Mouse (Mus musculus): Measurements from ENCODE around the gene Slc12a6. TPM values are rescaled to one million over a fixed set of nuclear protein-coding genes. Genes with fewer than 3 reads are reported as not detected.
A peak's percentile ranks its signal among the peaks of the same experiment; 100 is the strongest.

The Slc12a6 gene
- polyA plus RNA-seq (2016; fragmentation: Nextera tagmentation; extraction: Ambion mirVana) = 8.0 and 10.1 TPM in 2 replicates

GRCm38 (mm10) chr2:112265448-112266241 lies at the start of gene Slc12a6:
TSS of gene Slc12a6 (plus strand) at chr2:112265825.
- Histone ChIP-seq H3K27me3 (ENCODE audit: poor library complexity, severe bottlenecking) (no peaks in the 10 kb centered on the region), H3K4me3 (peak within 1 kb of the TSS; percentile 80), H3K4me1 (peaks cover 37% of the 10 kb centered on the region), H3K27ac (peak within 1 kb of the TSS; percentile 94), H3K36me3 (replicated peaks) (peaks cover 4% of the 10 kb centered on the region; the same call in 1 of the 2 replicates), H3K9me3 (no peaks in the 10 kb centered on the region)
- WGBS = under 1% methylated on average over 84 of the region's 85 CpGs
- peak; percentile 88 for DNase-seq (ENCODE audit: extremely low spot score, low spot score)

- DNase-seq (ENCODE audit: extremely low spot score, low spot score) = no peak
- Histone ChIP-seq H3K9me3 (no peaks in the 10 kb centered on the region), H3K36me3 (replicated peaks) (no peaks in the 10 kb centered on the region), H3K4me1 (no peaks in the 10 kb centered on the region), H3K27me3 (ENCODE audit: poor library complexity, severe bottlenecking) (no peaks in the 10 kb centered on the region), H3K4me3 (no peak overlapping the region), H3K27ac (no peak overlapping the region)
- WGBS = 5% methylated on average over 1 of the region's 1 CpGs
These were observed 49.6 kb upstream of the Slc12a6 start for GRCm38 (mm10) chr2:112215977-112216376.

DNA sequence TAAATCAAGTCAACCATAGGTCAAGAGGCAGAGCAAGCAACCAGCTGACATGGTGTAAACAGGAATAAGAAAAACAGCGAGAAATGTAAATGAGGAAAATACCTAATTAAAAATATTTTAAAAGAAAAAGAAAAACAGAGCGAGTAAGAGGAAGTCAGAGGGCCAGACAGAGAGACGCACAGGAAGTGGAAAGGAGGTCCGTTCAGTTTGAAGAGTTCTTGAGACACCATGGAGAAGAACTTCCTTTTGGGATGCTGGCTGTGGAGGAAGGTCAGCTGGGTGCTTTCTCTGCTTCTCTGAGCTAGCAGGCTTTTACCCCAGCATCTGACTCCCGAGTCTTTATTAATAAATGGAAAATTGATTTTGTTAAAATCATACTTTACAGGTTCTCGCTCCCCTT lies 48.0 kb upstream of the Slc12a6 start:
- no peaks in the 10 kb centered on the region for H3K9me3 ChIP-seq
- DNase-seq (ENCODE audit: extremely low spot score, low spot score) = no peak
- 83% methylated on average over 6 of the region's 6 CpGs for WGBS

GRCm38 (mm10) chr2:112220880-112221279 lies 44.7 kb upstream of the Slc12a6 start:
- Histone ChIP-seq H3K4me1 (no peaks in the 10 kb centered on the region), H3K27me3 (ENCODE audit: poor library complexity, severe bottlenecking) (no peaks in the 10 kb centered on the region), H3K36me3 (replicated peaks) (no peaks in the 10 kb centered on the region), H3K4me3 (no peak overlapping the region), H3K27ac (no peak overlapping the region), H3K9me3 (no peaks in the 10 kb centered on the region)
- no peak for DNase-seq (ENCODE audit: extremely low spot score, low spot score)
- WGBS = 91% methylated on average over 5 of the region's 5 CpGs

More for the DNA sequence above, 48.0 kb upstream of the Slc12a6 start:
- Histone ChIP-seq H3K4me3 (no peak overlapping the region), H3K36me3 (replicated peaks) (no peaks in the 10 kb centered on the region), H3K4me1 (no peaks in the 10 kb centered on the region), H3K27ac (no peak overlapping the region), H3K27me3 (ENCODE audit: poor library complexity, severe bottlenecking) (no peaks in the 10 kb centered on the region)

DNA sequence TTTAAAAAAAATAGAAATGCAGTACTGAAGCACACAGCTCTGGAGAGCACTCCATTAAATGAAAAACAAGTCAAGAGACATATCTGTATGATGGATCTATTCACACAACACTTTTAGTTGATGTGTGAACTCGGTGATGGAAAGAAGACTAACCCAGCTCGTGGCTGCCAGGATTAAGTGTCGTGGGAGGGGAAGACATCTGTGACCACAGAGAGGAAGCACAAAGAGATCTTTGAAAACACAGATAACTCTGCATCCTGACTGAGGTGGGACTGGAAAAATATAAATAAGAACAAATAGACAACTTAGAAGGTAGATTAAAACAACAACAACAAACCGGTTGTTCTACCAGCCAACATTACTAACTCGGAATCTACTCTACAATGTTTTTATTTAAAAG lies 43.0 kb upstream of the Slc12a6 start:
- Histone ChIP-seq H3K4me3 (no peak overlapping the region), H3K36me3 (replicated peaks) (no peaks in the 10 kb centered on the region), H3K27me3 (ENCODE audit: poor library complexity, severe bottlenecking) (no peaks in the 10 kb centered on the region), H3K4me1 (no peaks in the 10 kb centered on the region), H3K9me3 (no peaks in the 10 kb centered on the region), H3K27ac (no peak overlapping the region)
- DNase-seq (ENCODE audit: extremely low spot score, low spot score) = no peak
- WGBS = 88% methylated on average over 5 of the region's 5 CpGs

DNA sequence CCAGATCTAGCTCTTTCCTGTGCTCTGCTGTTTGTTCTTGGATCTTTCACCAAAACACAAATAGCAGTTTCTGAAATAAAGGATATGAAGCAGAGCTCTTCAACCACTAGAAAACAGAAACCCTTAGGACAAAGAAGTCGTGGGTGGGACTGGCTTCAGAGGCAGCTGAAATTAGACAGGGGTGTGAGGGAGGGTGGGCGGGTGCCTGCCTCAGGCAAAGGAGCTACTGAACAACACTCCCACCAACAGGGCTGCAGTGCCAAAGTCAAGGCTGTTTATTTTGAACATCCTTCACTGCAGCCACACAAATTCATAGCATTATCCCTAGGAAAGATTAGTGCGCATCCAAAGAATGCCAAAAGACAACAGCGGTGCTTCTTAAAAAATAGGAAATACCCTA lies 41.3 kb upstream of the Slc12a6 start:
- Histone ChIP-seq H3K9me3 (no peaks in the 10 kb centered on the region), H3K4me3 (no peak overlapping the region), H3K4me1 (no peaks in the 10 kb centered on the region), H3K27me3 (ENCODE audit: poor library complexity, severe bottlenecking) (no peaks in the 10 kb centered on the region), H3K27ac (no peak overlapping the region), H3K36me3 (replicated peaks) (no peaks in the 10 kb centered on the region)
- 69% methylated on average over 4 of the region's 4 CpGs for WGBS
- DNase-seq (ENCODE audit: extremely low spot score, low spot score) = no peak

DNA sequence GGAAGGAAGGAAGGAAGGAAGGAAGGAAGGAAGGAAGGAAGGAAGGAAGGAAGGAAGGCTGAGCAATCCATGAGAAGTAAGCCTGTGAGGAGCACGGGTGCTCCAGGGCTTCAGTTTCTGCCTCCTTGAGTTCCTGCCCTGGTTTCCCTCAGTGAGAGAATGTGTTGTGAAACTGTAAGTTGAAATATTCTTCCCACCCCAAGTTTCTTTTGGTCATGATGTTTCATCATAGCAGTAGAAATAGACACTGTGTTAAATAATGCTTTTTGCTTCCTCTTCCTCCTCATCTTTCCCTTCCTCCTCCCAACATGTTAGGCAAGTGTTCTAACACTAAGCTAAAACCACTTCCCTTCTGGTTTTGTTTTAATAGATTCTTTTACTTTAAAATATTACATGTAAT lies 33.0 kb upstream of the Slc12a6 start:
- Histone ChIP-seq H3K27me3 (ENCODE audit: poor library complexity, severe bottlenecking) (no peaks in the 10 kb centered on the region), H3K27ac (no peak overlapping the region), H3K4me3 (no peak overlapping the region), H3K36me3 (replicated peaks) (no peaks in the 10 kb centered on the region), H3K4me1 (no peaks in the 10 kb centered on the region), H3K9me3 (no peaks in the 10 kb centered on the region)
- 100% methylated on average over 1 of the region's 1 CpGs for WGBS
- no peak for DNase-seq (ENCODE audit: extremely low spot score, low spot score)

DNA sequence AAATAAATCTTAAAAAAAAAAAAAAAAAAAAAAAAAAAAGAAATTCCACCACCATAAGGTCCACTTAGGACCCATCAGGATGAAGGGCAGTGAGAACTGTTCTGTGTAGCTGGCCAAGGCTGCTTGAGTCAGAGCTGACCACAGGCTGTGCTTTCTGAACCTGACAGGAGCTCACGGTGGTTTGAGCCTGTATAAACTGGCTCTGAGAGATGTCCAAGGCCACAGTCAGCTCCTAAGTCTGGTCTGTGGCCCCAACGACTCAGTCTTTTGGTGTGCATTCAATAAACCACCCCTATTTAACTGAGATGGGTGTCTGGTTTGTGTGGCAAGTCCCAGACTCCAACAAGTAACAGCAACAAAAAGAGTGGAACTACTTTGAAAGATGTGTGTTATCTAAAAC lies 29.0 kb upstream of the Slc12a6 start:
- Histone ChIP-seq H3K36me3 (replicated peaks) (no peaks in the 10 kb centered on the region), H3K27me3 (ENCODE audit: poor library complexity, severe bottlenecking) (peaks cover 13% of the 10 kb centered on the region), H3K9me3 (no peaks in the 10 kb centered on the region), H3K27ac (no peak overlapping the region), H3K4me1 (peaks cover 32% of the 10 kb centered on the region), H3K4me3 (no peak overlapping the region)
- no peak for DNase-seq (ENCODE audit: extremely low spot score, low spot score)
- WGBS = 80% methylated on average over 2 of the region's 2 CpGs

GRCm38 (mm10) chr2:112238006-112238405 lies 27.6 kb upstream of the Slc12a6 start:
- DNase-seq (ENCODE audit: extremely low spot score, low spot score) = no peak
- H3K4me1 ChIP-seq = peaks cover 41% of the 10 kb centered on the region
- whole genome bisulfite sequencing = 9% methylated on average over 4 of the region's 4 CpGs

DNA sequence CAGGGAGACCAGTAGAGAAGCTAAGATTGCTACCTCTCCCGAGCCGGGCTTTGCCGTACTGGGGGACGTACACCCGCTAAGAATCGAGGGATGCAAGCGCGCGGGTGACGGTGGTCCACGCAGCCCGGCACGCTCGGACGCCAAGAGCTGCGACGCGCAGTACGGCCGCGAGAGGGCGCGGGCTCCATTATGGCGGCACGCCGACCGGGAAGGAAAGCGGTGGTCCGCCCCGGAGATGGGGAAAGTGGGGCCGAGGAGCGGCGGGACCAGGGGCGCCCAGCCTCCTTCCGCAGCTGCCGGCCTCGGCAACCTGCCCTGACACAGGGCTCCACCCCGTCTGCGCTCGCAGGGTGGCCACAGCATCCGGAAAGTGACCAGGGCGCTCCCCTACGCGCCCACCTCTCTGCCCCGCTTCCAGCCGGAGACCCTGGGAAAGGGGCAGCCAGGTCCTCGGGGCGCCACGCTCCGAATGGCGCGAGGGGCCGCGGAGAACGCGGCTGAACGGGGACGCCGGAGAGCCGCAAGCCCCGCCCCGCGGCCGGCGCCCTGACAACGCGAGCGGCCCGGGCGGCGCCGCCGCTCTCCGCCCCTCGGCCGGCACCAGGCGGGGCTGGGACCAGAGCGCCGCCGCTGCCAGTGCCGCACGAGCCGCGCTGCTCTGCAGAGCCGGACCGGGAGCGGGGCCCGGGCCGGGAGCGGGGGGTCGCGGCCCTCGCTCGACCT lies 26.3 kb upstream of the Slc12a6 start, which contains the start of gene Lpcat4:
TSS of gene Lpcat4 (plus strand) at position 257 of the 723 bp plus-strand sequence.
- WGBS = under 1% methylated on average over 89 of the region's 94 CpGs
- DNase-seq (ENCODE audit: extremely low spot score, low spot score) = peak; percentile 89
- Histone ChIP-seq H3K27me3 (ENCODE audit: poor library complexity, severe bottlenecking) (peaks cover 13% of the 10 kb centered on the region), H3K9me3 (no peaks in the 10 kb centered on the region), H3K4me3 (peak within 1 kb of the TSS; percentile 79), H3K27ac (peak within 1 kb of the TSS; percentile 96), H3K4me1 (peaks cover 42% of the 10 kb centered on the region), H3K36me3 (replicated peaks) (peaks cover 21% of the 10 kb centered on the region)

More at GRCm38 (mm10) chr2:112238006-112238405, 27.6 kb upstream of the Slc12a6 start:
- no peak overlapping the region for H3K4me3 ChIP-seq
- no peak overlapping the region for H3K27ac ChIP-seq
- H3K27me3 ChIP-seq (ENCODE audit: poor library complexity, severe bottlenecking) = peaks cover 13% of the 10 kb centered on the region
- H3K9me3 ChIP-seq = no peaks in the 10 kb centered on the region
- H3K36me3 ChIP-seq (replicated peaks) = peaks cover 7% of the 10 kb centered on the region; the same call in 1 of the 2 replicates

DNA sequence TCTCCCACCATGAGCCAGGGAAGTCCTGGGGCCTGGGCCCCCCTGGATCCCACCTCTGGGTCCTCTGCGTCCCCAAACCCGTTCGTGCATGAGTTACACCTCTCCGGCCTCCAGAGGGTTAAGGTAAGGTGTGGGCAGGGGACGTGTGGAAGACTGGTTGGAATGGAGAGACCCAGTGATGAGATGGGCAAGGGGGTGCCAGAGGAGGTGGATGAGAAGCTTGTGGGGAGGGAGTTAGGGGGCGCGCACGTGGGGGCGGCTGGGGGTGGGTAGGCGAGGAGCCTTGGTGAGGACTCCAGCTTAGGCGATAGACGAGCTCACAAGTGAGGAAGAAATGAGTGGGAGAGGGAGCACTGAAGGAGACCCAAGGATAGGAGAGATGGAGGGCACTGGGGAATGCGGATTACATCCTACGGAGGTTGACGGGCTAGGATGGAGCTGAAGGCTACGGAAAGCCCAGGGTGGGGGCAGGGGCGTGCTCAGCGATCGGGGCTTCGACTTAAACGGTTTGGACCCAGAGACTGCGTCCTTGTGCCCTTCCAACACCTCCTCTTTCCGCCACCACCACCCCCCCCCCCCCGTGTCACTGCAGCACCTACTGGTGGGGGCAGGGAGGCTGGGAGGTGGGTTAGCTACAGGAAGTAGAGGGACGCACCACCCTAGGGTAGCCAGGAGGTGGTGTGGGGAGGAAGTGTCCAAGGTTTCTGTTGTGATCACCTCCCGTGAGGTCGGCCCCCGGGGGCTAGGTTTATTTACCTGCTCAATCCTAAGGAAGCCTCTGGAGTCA lies 25.5 kb upstream of the Slc12a6 start:
- DNase-seq (ENCODE audit: extremely low spot score, low spot score) = peak; percentile 64
- Histone ChIP-seq H3K36me3 (replicated peaks) (peaks cover 26% of the 10 kb centered on the region), H3K27ac (peak overlapping the region; percentile 96), H3K27me3 (ENCODE audit: poor library complexity, severe bottlenecking) (peaks cover 13% of the 10 kb centered on the region), H3K4me1 (peaks cover 42% of the 10 kb centered on the region), H3K4me3 (peak overlapping the region; percentile 79), H3K9me3 (no peaks in the 10 kb centered on the region)
- WGBS = under 1% methylated on average over 28 of the region's 28 CpGs

- WGBS = 84% methylated on average over 14 of the region's 14 CpGs
- Histone ChIP-seq H3K9me3 (no peaks in the 10 kb centered on the region), H3K27ac (no peak overlapping the region), H3K36me3 (replicated peaks) (peaks cover 42% of the 10 kb centered on the region), H3K27me3 (ENCODE audit: poor library complexity, severe bottlenecking) (peaks cover 13% of the 10 kb centered on the region), H3K4me3 (no peak overlapping the region), H3K4me1 (peaks cover 42% of the 10 kb centered on the region)
- no peak for DNase-seq (ENCODE audit: extremely low spot score, low spot score)
These were observed 23.8 kb upstream of the Slc12a6 start for GRCm38 (mm10) chr2:112241787-112242186.
